Mouse (Mus musculus) lung, adult 2 months (tissue): ENCODE results near the gene Snx29. TPM values are rescaled to one million over a fixed set of nuclear protein-coding genes. Genes with fewer than 3 reads are reported as not detected.
"Not testable (repeated sequence)": the region's sequence is repeated elsewhere in the genome, so short reads cannot be mapped to it uniquely, and the experiment has no call there.

Source experiments
- DNase-seq: peaks from one replicate; pipeline ENCODE4 v3.0.0; 2022
- H3K4me1 ChIP-seq: fragments of 200-500 bp; 2 replicates; pipeline ENCODE4 v1.6.1; 2011; ENCODE audit warnings: low read length; ENCODE audit not compliant: control insufficient read depth, insufficient read depth
- H3K4me3 ChIP-seq: fragments of 200-500 bp; replicated peaks from 2 replicates; pipeline ENCODE3; 2011; ENCODE audit warnings: low read depth, mild to moderate bottlenecking, control low read depth, low read length; ENCODE audit errors: extremely low read depth
- CTCF ChIP-seq: fragments of 200-500 bp; IDR thresholded peaks from 2 replicates; pipeline ENCODE4 v1.5.1; 2011; ENCODE audit warnings: mild to moderate bottlenecking, low read length, control low read depth; ENCODE audit not compliant: insufficient read depth
- POLR2A ChIP-seq: fragments of 200-500 bp; IDR thresholded peaks from 2 replicates; pipeline ENCODE4 v1.6.1; 2011; ENCODE audit warnings: low read depth, mild to moderate bottlenecking, control low read depth, low read length, borderline replicate concordance; ENCODE audit errors: extremely low read depth
- WGBS: fragments of 180-500 bp; shearing (Covaris S2); methylation state at CpG from one replicate; pipeline ENCODE4 v1.1.7; 2018; 5-methylcytosine and 5-hydroxymethylcytosine counted together
- polyA plus RNA-seq: library from polyadenylated mRNA; depleted of rRNA; stranded (reverse); fragments of >200 nt; gene quantifications from 2 replicates; pipeline ENCODE4 v1.2.3, GENCODE M21; 2012

Snx29 gene
- polyA plus RNA-seq, 1 experiment: 10.6 TPM

- DNase-seq: no peak
- H3K4me3 ChIP-seq: no peak overlapping the region
- 79% methylated on average over 4 of the region's 4 CpGs for WGBS
- peaks cover 4% of the 10 kb centered on the region; the same call in 1 of the 2 replicates for H3K4me1 ChIP-seq
- no peak for TF ChIP-seq CTCF
- TF ChIP-seq POLR2A: no peak
Observed at GRCm38 (mm10) chr16:11500061-11500460, 177.4 kb downstream of the Snx29 start.

- no peak for DNase-seq
- 58% methylated on average over 3 of the region's 3 CpGs for WGBS
- Histone ChIP-seq H3K4me1 (peaks cover 4% of the 10 kb centered on the region; the same call in 1 of the 2 replicates), H3K4me3 (no peak overlapping the region)
- no peak for TF ChIP-seq POLR2A
Observed at GRCm38 (mm10) chr16:11501138-11501537, 178.4 kb downstream of the Snx29 start.

- WGBS: 83% methylated on average over 2 of the region's 2 CpGs
- peaks cover 4% of the 10 kb centered on the region; the same call in 1 of the 2 replicates for H3K4me1 ChIP-seq
- no peak for TF ChIP-seq POLR2A
- TF ChIP-seq CTCF: no peak
- no peak overlapping the region for H3K4me3 ChIP-seq
- no peak for DNase-seq
Observed at GRCm38 (mm10) chr16:11501611-11502010, 178.9 kb downstream of the Snx29 start.

- TF ChIP-seq POLR2A: no peak
- no peak for TF ChIP-seq CTCF
- Histone ChIP-seq H3K4me1 (peaks cover 4% of the 10 kb centered on the region; the same call in 1 of the 2 replicates), H3K4me3 (no peak overlapping the region)
- 83% methylated on average over 2 of the region's 2 CpGs for WGBS
- DNase-seq: no peak
Observed at GRCm38 (mm10) chr16:11504666-11505491, 182.2 kb downstream of the Snx29 start.

GRCm38 (mm10) chr16:11505492-11506176, 182.9 kb downstream of the Snx29 start:
- peak; percentile 26 for DNase-seq
- peaks cover 4% of the 10 kb centered on the region; the same call in 1 of the 2 replicates for H3K4me1 ChIP-seq

GRCm38 (mm10) chr16:11507188-11507731, 184.6 kb downstream of the Snx29 start:
- Histone ChIP-seq H3K4me3 (no peak overlapping the region), H3K4me1 (no peaks in the 10 kb centered on the region)
- DNase-seq: no peak
- TF ChIP-seq CTCF: no peak
- WGBS: 76% methylated on average over 9 of the region's 9 CpGs

More at GRCm38 (mm10) chr16:11505492-11506176, 182.9 kb downstream of the Snx29 start:
- WGBS: 62% methylated on average over 5 of the region's 5 CpGs
- no peak for TF ChIP-seq CTCF
- TF ChIP-seq POLR2A: no peak
- no peak overlapping the region for H3K4me3 ChIP-seq

GRCm38 (mm10) chr16:11508341-11508740, 185.6 kb downstream of the Snx29 start:
- DNase-seq: no peak
- no peak for TF ChIP-seq CTCF
- no peak for TF ChIP-seq POLR2A
- H3K4me3 ChIP-seq: no peak overlapping the region
- no peaks in the 10 kb centered on the region for H3K4me1 ChIP-seq
- WGBS: 93% methylated on average over 7 of the region's 7 CpGs

GRCm38 (mm10) chr16:11510416-11510815, 187.7 kb downstream of the Snx29 start:
- no peaks in the 10 kb centered on the region for H3K4me1 ChIP-seq
- TF ChIP-seq CTCF: no peak
- TF ChIP-seq POLR2A: no peak
- no peak overlapping the region for H3K4me3 ChIP-seq
- no peak for DNase-seq
- WGBS: 96% methylated on average over 2 of the region's 2 CpGs

- Histone ChIP-seq H3K4me1 (no peaks in the 10 kb centered on the region), H3K4me3 (no peak overlapping the region)
- DNase-seq: no peak
- WGBS: 76% methylated on average over 3 of the region's 3 CpGs
- TF ChIP-seq CTCF: no peak
- no peak for TF ChIP-seq POLR2A
Observed at GRCm38 (mm10) chr16:11510854-11511253, 188.1 kb downstream of the Snx29 start.

GRCm38 (mm10) chr16:11511696-11512095, 189.0 kb downstream of the Snx29 start:
- not testable (repeated sequence) for DNase-seq, H3K4me3 ChIP-seq, H3K4me1 ChIP-seq
- 78% methylated on average over 7 of the region's 7 CpGs for WGBS
